Mouse (Mus musculus) ovary, postnatal 14 days (tissue): ENCODE data around the gene Nomo1.

Source experiments
- DNase-seq: peaks from one replicate; pipeline ENCODE4 v3.0.0; 2022; ENCODE audit warnings: low spot score

The Nomo1 gene

GRCm38 (mm10) chr7:46033109-46033869 lies at the start of gene Nomo1:
TSS of gene Nomo1 (plus strand) at chr7:46033698.
- DNase-seq, result peak; percentile 98

- no peak for DNase-seq
These were observed 46.6 kb upstream of the Nomo1 start for GRCm38 (mm10) chr7:45986893-45987292.

- no peak for DNase-seq
These were observed 45.2 kb upstream of the Nomo1 start for GRCm38 (mm10) chr7:45988344-45988743.

GRCm38 (mm10) chr7:45992470-45992869 lies 41.0 kb upstream of the Nomo1 start:
- DNase-seq, result no peak

DNA sequence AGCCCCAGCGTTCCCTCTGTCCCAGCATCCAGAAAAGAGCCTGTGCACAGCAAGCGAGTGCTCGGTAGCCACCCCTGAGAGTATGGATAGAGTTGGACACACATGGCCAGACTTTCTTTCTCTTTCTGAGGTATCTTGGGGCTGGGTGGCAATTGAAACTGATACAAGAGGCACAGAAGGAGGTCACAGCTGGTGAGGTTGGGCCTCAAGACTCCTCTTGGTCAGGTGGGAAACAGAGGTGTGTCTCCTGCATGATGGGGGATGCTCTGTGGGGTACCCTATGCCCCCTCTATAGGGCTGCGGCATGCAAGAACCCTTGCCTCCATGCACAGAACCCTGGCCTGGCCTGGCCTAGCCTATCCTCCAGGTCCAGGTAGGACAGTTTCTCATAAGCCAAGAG lies 32.9 kb upstream of the Nomo1 start:
- no peak for DNase-seq

DNA sequence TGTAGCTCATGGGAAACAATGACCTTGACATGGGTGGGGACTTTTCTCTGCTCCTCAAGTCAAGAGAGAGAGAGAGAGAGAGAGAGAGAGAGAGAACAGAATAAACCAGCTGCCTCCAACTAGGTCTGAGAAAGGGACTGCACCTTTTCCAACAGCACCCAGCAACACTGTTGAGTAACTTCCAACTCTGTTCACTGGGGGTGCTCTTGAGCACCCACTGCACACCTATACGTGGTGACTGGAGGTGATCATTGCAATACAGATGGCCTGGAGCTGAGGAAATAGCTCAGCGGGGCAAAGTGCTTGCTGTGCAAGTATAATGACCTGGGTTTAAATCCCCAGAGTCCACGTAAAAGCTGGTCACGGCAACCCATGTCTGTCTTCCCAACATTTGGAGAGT lies 30.8 kb upstream of the Nomo1 start:
- DNase-seq, result no peak

DNA sequence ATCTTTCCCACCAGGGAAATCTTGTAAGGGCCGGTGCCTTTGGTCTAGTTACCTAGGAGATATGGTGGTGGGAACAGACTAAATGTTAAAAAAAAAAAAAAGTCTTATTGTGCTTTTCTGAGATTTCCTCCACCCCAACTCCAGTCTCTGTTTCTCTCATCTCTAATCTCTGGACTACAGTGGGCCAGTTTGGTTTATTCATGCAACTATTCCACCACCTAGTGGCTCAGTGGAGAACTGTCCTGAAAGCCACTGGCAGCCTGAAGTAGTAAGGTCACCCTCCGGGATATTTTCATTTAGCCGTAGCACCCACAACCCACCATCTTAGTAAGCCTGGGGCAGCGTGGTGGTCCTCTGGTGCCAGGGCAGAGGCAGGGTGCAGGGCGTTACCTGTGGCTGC lies 23.9 kb upstream of the Nomo1 start:
- peak; percentile 52 for DNase-seq

DNA sequence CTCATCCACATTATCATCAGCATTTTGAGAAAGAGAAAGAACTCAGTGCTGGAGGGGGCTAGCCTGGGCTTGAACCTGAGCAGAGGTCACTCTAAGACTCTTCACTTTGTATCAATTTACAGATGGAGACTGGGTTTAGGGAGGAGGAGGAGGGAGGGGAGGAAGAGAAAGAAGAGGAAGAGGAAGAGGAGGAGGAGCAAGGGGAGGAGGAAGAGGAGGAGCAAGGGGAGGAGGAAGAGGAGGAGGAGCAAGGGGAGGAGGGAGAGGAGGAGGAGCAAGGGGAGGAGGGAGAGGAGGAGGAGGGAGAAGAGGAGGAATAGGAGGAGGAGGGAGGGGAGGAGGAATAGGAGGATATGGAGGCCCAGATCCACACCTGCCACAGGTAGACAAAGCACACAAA lies 21.4 kb upstream of the Nomo1 start:
- no peak for DNase-seq

DNA sequence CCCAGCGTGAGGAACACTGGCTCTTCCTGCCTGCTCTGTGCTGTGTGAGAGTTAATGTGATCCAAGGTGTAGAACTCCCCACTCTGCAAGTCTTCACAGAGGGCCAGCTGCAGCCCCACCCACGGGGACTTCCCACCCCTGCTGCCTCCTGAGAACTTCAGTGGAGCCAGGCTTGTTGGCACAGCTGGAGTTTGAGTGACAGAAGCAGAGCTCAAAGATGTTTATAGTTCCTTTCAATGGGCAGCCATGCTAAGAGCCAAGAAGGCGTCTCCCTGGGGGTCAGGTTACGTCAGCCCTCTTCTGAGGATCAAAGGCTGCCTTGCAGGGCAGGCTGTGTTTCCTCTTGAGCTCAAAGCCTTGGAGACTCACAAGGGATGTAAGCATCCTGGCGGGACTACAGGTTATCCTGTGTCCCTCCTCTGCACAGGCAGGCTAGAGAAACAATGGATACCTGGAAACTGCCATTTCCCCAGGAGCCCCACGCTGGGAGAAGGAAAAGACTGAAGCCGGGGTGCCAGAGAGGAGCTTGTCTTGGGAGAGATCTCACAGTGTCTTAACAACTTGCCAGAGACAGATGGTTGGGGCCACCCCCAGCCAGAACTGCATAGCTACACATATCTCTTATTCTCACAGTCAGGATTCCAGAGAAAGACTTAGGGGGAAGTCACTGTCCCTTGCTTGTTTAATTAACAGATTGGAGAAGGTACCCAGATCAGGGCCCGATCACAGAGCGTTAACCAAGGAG lies 20.1 kb upstream of the Nomo1 start:
- DNase-seq, result peak; percentile 27

- DNase-seq, result no peak
These were observed 13.9 kb upstream of the Nomo1 start for GRCm38 (mm10) chr7:46019594-46019993.

DNA sequence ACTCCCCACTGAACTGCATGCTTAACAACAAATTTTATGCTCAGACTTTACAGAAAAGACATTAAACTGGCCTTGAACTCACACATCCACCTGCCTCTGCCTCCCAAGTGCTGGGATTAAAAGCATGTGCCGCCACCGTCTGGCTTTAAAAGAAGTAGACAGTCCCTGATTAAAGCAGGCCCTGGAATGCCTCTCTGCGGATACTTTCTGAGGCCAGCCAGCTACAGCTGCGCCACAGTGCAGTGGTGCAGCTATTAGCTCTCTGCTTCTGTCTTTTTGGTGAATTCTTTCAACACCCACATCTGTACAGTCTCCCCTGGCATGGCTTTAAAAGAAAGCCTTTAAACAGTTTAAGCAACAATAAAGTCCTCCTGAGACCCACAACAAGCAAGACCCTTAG lies 11.5 kb upstream of the Nomo1 start:
- no peak for DNase-seq

DNA sequence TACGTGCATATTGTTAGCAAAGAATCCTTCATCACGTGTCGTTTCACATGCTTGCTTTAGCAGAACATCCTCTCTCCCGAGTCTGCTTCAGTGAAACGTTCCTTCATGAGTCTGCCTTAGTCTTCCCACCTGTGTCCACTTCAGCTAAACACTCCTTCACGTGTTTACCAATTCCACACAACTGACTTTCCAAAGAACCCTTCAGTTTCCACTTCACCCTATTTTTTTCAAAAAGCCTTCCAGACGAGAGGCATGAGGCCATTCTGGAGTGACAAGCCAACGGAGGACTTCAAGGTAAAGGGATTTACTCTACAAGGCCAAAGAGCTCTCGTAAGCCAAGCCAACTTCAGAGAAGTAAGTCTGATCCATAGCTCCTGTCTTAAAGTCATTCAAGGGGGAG lies 8.1 kb upstream of the Nomo1 start:
- no peak for DNase-seq

- no peak for DNase-seq
These were observed 4.8 kb upstream of the Nomo1 start for GRCm38 (mm10) chr7:46028681-46029080.

DNA sequence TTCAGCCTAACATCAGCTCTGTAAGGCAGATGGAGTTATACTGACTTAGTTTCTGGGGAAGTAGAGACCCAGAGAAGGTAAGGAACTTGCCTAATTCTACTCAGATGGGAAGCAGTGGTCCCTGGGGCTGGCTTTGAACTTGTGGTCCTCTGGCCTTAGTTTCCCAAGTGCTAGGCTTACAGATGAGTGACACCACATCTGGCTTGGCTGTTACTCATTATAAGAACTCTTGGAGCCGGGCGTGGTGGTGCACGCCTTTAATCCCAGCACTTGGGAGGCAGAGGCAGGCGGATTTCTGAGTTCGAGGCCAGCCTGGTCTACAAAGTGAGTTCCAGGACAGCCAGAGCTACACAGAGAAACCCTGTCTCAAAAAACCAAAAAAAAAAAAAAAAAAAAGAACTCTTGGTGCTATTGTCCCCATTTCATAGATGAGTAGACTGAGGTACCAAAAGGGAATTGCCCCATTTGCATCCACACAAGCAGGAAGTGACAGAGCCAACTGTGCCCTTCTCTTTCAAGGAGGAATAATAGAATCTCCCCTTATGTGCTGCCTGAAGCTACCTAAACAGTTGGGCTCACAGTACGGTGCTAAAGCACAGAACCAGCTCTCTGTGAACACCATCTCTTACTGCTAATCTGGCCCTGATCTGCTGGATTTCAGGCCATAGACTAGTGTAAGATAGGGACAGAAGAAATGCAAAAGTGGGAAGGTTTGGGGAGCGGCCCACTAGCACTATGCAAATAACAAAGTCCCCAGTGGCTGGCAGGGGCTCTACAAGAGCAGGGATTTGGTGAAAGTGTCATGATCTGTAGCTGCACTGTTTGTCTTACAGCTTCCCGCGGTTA lies 4.0 kb upstream of the Nomo1 start:
- DNase-seq, result no peak

DNA sequence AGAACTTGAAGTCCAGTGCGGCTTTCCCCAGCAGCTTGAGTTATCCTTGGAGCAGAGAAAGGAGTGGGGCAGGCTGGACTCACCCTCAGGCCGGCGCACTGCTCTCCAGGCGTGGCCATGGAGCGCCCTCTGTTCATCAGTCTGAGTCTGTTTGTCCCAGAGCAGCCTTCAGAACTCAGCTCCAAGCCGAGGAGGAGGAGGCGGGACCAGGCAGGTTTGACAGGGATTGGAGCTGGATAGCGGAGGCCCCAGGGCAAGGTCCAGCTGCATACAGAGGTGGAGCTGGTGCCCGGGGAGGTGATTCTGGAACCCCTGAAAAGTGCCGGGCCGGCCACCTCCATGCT lies 3.4 kb upstream of the Nomo1 start, which contains the start of gene Abcc6:
TSS of gene Abcc6 (minus strand) at position 158 of the 344 bp plus-strand sequence.
- no peak for DNase-seq

GRCm38 (mm10) chr7:46031075-46031474 lies 2.4 kb upstream of the Nomo1 start:
- DNase-seq, result no peak

GRCm38 (mm10) chr7:46033870-46034337 lies 406 bp downstream of the Nomo1 start:
- no peak for DNase-seq

- DNase-seq, result no peak
These were observed 1.5 kb downstream of the Nomo1 start for GRCm38 (mm10) chr7:46034991-46035390.

DNA sequence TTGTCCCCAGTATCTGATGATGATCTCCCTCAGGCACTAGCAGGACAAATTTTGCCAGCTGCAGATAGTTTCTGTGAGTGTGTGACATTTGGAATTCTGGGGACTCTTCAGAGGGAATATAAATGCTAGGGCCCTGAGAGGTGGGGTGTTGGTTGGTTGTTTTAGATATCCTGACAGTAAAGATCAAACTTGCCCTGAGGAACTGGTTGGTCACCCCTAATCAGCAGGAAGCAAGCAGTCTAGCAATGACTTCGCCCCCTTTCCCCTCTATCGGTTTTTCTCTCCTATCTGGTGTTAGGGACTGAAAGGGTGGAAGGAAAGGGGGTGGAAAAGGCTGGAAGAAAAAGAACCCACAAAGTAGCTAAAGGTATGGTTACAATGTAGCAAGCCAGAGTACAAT lies 2.0 kb downstream of the Nomo1 start:
- DNase-seq, result no peak

DNA sequence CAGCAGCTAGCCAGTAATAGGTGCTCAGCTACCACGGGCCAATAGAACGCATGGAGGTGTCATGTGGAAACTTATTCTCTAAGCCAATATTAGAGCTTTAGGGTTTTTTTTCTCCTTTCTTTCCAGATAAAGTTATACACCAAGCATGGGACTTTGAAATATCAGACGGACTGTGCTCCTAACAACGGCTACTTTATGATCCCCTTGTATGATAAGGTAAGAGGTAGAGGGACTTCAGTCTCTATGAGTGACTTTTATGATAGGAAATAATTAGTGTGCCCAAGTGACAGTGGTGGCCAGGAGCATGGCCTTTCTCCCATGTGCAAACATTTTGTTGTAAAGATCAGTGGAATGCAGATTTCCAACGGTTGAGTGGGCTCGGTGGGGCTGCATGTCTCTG lies 3.9 kb downstream of the Nomo1 start:
- no peak for DNase-seq

DNA sequence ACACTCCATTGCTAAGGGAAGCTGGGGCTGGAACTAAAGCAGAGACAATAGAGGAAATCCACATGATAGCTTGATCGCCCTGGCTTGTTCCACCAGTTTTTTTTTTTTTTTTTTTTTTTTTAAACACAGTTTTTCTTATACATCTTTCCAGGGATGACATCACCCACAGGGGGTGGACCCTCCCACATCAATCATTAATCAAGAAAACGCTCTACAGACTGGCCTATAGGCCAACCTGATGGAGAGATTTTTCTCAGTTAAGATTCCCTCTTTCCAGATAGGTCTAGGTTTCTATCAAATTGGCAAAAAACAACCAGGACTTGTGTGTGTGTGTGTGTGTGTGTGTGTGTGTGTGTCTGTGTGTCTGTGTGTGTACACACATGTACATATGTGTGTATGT lies 6.4 kb downstream of the Nomo1 start:
- DNase-seq, result no peak

GRCm38 (mm10) chr7:46044106-46044505 lies 10.6 kb downstream of the Nomo1 start:
- DNase-seq, result no peak

DNA sequence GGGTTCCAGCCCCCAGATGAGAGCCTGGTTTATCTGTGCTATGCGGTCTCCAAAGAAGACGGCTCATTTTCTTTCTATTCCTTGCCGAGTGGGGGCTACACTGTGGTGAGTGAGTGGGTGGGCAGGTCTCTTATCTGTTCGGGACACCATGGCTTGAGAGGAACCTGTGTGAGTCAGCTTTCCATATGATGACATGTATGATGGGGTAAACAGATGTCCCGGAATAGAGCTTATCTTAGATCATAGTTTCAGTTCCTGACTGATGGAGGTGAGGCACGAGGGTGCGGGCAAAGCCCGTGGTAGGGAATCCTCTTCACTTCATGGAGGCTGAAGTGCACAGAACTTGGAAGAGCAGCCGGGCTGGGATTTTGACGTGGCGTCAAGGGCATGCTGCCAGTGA lies 12.4 kb downstream of the Nomo1 start:
- DNase-seq, result no peak
